Mouse (Mus musculus): ENCODE measurements around the gene Pum2.

Pum2 gene

DNA sequence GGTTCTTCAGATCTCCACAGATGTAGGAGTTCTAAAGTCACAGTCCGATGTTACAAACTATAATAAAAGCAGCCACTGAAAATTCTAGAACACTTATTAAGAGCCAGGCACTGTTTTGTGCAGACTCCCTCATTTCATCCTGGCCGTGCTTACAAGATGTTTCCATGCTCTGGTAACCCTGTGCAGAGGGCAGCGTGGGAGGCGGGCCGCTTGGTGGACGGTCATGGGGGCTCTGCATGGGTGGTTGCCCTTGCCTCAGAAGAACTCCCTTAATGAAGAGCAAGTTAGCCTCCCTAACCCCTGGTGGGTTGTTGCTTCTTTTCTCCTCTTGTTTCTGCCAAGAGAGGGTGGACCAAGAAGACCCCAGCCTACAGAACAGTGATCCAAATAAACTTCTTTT, 85.8 kb downstream of the Pum2 start:
- DNase-seq (ENCODE audit: low read depth, low spot score), result no peak

- no peak for DNase-seq (ENCODE audit: low read depth, low spot score)
Measured at GRCm38 (mm10) chr12:8760561-8760960, 86.6 kb downstream of the Pum2 start.

GRCm38 (mm10) chr12:8761058-8761457, 87.1 kb downstream of the Pum2 start:
- peak; percentile 31 for DNase-seq (ENCODE audit: low read depth, low spot score)

DNA sequence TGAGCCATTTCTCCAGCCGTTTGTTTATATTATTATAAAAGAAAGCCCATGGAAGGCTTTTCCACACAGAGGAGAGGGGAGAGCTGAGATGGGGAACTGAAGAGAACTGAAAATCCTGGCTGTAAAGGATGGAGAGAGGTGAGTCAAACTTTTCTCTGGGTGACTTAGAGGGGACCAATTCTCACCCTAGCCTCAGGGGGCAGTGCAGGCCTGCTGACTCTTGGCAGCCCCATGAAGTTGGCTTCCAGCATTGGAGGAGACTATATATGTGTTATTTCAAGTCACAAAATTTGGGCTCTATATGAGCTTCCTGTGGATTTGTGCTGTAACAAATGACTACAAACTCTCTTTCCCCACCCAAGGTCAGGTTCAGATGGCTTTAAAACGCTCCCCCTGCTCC, 88.7 kb downstream of the Pum2 start:
- DNase-seq (ENCODE audit: low read depth, low spot score), result peak; percentile 38

DNA sequence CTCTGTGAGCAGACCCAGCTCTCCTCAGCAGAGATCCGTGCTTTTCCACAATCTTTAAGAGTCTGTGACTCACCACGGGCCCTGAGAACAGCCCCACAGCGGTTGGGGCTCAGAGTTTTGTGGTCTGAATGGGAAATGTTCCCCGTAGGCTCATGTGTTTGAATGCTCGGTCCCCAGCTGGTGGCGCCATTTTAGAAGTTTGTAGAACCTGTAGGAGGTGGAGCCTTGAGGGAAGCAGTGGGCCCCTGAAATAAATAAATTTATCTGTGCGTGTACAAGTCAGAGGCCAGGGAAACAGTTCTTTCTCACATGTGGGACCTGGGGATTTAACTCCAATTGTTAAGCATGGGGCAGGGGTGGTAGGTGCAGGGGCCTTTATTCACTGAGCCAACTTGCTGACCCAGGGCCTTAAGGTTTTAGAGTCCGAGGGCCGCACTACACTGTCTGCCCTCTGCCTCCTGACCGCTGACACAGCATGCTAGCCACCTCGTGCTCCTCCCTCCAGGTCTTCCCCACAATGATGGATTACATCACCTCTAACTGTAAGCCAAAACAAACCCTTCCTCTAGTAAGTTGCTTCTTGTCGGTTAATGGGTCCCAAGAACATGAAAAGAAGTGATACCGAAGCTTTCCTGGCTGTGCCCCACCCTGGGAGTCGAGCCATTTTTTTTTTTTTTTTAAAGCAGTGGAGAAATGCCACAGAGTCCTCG, 90.4 kb downstream of the Pum2 start:
- no peak for DNase-seq (ENCODE audit: low read depth, low spot score)

DNA sequence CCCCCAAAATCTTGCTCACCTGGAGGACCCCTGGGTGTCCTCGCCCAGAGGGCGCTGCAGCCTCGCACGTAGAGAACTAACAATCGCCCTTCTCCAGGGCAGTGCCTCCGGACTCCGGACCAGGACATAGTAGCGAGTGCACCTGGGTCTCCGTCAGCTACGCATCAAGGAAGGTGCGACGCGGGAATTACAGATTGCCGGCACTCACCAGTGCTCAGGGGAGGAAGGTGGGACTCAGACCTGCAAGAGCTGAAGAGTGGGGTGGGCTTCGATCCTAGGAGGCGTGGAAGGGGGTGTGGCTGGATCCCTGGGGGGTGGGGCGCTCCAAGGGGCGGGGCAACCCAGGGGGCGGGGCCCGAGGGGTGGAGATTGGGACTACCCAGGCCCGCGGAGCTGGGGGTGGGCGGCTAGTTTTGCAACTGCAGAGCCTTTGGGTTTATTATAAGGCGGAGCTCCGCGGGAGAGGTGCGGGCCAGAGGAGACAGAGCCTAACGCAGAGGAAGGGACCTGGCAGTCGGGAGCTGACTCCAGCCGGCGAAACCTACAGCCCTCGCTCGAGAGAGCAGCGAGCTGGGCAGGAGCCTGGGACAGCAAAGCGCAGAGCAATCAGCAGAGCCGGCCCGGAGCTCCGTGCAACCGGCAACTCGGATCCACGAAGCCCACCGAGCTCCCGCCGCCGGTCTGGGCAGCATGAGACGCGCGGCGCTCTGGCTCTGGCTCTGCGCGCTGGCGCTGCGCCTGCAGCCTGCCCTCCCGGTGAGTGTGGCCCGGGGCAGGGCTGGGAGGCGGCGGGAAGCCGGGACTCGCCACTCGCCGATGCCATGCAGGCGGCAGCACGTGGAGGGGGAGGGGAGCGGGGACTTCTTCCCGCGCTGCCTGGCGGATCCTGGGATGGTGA, 97.3 kb downstream of the Pum2 start, which contains the start of gene Sdc1:
Sdc1 (plus strand) TSS at position 378 of the 898 bp plus-strand sequence.
- peak; percentile 41 for DNase-seq (ENCODE audit: low read depth, low spot score)

DNA sequence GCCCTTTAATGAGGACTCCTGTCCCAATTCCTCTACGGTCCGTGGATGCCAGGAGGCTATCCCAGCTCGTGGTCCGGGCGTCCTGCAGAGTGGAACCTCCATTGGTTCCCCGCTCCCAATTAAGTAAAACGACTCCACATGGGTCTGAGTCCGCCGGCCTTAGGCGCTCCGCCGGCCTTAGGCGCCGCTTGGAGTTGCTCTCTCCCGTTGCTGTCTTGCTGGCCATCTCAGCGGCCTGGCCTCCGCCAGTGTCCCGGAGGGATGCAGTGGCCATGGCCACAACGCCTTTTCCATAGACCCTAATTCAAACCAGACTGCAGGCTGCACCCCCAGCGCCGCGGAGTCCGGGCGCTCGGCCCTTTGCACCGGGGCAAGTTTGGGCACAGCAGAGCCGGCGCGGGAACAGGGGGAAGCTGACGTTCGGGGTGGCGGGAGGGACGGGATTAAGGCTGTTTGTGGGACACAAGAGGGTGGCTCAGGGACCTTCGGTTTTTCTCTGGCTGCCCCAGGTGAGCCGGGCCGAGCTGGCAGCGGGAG, 98.0 kb downstream of the Pum2 start:
- DNase-seq (ENCODE audit: low read depth, low spot score), result peak; percentile 17

DNA sequence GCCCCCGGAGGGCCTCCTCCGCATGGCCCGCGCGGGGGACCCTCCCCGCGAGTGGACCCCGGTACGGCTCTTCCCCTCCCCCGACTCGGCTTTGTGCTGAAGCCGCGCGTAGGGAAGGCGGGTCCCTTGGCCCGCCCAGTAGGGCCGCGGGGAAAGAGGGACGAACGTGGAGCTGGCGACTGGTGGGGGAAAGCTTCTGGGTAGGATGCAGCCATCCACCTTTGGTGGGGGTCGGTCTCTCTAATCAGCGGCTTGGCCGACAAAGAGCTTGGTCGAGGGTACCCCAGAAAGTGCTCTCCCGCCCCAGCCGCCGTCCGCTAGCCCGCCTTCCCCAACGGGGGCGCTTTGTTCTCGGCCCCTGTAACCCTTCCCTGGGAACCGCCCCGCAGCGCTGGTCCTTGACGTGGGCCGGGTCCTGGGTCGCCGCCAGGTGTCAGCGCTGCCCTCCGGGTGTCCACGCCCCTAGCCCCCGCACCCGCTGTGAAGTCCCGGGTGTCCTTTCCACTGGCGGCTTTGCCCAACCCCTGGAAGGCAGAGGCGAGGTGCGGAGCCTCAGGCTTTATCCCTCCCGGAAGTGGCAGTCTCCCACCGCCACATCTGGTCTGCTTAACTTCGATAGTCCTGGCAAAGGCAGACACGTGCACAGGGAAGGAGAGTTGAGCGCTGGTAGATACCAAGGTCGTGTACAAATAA, 98.7 kb downstream of the Pum2 start:
- peak; percentile 31 for DNase-seq (ENCODE audit: low read depth, low spot score)

- DNase-seq (ENCODE audit: low read depth, low spot score), result no peak
Measured at GRCm38 (mm10) chr12:8773336-8773735, 99.4 kb downstream of the Pum2 start.

DNA sequence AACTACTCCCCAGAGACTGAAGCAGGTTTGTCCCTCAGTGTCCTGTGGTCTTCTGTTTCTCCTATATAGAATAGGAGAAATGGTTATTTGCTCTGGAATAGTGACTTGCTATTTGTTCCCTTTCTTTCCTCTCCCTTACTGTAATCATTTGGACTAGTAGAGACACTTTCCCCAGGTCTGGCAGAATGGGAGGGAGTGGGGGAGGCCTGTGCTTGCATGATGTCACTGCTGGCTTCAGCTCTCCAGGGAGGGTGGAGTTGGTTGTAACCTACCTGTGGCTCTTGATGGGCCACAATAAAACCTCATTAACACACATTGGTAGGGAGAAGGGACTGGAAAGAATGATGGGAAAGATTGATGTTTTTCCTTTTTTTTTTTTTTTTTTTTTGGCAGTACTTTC, 100.2 kb downstream of the Pum2 start:
- no peak for DNase-seq (ENCODE audit: low read depth, low spot score)

DNA sequence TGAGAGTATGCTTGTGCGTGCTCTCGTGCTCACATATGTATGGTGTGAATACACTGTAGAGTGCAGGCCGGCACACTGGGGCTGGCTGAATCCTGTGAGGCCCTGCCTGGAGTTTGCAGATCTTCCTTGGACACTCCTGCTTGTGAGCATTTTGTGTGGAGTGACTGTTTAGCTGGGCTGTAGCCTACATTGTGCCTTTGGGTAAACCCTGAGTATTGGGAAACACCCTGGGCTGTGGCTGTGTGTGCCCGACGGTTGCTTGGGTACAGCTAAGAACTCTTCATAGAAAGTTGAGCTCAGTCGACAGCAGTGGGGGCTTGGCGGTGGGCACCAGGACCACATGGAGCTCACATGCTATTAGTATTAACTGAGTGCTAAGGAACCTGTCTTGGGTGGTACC, 102.3 kb downstream of the Pum2 start:
- no peak for DNase-seq (ENCODE audit: low read depth, low spot score)

GRCm38 (mm10) chr12:8776741-8777140, 102.8 kb downstream of the Pum2 start:
- DNase-seq (ENCODE audit: low read depth, low spot score), result no peak

DNA sequence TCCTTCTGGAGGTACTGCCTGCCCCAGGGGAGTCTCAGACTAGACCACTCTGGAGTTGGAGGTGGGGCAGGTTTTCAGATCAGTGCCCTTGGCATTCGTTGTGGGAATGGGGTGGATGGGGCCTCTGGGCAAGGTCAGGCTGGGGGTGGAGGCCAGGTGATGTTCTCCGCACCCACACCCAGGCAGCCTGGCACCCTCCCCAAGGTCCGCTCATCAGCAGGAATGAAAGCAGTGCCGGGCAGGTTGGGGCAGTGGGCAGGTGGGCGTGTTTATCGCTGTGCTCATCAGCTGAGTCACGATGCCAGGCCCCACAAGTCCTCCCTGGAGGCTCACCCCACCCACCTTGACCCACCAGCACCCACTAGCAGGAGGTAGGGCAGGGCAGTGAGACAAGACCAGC, 104.2 kb downstream of the Pum2 start:
- no peak for DNase-seq (ENCODE audit: low read depth, low spot score)

DNA sequence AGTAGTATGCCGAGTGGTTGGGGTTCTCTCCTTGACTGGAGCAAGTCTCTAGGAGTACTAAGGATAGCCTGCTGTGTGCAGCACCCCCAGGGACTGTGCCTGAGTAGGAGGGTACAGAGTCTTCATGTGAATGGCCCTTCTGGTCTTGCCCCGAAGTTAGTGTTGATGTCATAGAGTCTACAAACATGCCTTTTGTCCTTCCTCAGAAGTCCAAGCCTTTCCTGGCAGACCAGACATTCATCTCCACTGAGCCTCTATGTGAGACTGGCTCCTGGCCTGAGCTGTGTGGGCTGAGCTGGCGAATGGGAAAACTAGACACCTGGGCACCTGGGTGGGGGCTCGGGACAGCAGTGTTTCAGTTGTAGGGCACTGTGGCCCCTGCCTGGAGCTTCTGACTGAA, 105.9 kb downstream of the Pum2 start:
- no peak for DNase-seq (ENCODE audit: low read depth, low spot score)

- no peak for DNase-seq (ENCODE audit: low read depth, low spot score)
Measured at GRCm38 (mm10) chr12:8781121-8781520, 107.2 kb downstream of the Pum2 start.

DNA sequence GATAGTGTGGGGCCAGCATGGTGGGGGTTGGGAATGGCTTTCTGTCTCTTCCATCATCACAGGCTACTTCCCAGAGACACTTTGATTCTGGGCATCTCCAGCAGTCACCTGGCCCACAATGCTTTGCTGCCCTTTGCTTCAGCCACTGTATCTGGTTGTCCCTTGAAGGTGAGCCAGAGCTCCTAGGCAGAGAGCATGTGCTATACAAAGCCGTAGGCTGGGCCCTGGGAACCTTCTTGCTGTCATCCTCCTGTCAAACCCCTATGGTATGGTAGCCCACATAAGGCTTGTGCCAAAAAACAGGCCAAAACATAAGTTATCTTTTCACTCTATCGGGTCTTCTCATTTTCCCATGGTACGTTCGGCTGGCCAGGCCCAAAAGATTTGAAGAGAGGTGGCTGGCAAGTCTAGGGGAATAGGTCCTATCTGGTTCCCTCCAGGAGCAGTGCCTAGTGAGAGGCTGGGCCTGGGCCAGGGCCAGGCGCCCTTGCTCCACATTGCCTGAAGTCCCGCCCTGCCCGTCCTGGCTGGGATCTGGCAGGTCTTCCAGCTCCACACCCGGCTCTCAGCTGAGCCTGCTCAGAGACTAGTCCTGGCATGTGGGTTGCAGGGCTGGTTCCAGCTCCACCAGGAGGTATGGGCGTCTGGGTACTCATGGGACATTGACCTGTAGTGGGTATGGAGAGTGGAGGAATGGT, 107.9 kb downstream of the Pum2 start:
- no peak for DNase-seq (ENCODE audit: low read depth, low spot score)

GRCm38 (mm10) chr12:8782565-8782964, 108.6 kb downstream of the Pum2 start:
- no peak for DNase-seq (ENCODE audit: low read depth, low spot score)

GRCm38 (mm10) chr12:8784189-8784588, 110.3 kb downstream of the Pum2 start:
- no peak for DNase-seq (ENCODE audit: low read depth, low spot score)

- DNase-seq (ENCODE audit: low read depth, low spot score), result no peak
Measured at GRCm38 (mm10) chr12:8786476-8786875, 112.5 kb downstream of the Pum2 start.

DNA sequence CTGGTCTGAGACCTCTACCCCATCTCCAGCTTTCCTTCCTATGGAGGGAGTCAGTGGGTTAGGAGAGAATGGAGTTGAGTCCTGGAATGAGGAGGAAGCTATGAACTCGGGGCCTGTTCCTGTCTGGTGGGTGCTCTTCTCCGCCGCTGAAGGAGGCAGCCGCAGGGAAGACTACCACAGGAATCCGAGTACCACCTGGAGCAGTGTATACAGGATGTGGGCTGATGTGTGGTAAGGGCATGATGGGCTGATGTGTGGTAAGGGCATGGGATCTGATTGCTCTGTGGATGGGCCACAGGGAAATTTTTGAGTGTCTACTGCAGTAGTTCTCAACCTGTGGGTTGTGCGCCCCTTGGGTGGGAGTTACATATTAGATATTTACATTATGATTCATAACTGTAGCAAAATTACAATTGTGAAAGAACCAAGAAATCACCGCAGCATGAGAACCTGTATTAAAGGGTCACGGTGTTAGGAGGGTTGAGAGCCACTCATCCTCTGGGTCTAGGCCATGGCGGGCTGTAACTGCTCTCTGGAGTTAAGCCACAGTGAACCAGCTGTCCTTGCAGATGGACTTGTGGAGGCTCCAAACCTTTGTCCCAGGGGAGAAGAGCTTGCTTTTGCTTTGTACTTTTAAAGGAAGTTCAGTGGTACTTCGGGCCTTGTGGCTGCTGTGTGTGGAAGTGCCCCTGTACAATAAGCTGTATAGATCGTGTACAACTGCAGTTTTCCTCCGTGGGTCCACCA, 113.2 kb downstream of the Pum2 start:
- no peak for DNase-seq (ENCODE audit: low read depth, low spot score)

DNA sequence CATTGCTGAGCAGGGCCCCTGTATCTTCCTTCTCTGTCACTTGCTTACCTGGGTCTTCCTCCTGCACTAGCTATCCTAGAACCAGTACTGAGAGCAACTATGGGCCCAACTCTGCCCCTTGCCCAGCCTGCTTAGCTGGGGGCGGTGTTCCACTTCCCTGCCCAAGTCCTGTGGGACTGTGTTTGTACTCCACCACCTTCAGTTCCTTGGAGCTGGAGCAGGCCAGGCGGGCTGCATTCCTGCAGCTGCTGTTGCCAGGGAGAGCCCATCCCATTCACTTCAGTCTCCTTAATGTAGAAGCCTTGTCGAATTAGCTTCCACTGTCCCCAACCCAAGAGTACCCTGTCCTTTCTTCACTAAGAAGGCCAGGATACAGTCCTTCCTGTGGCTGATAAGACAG, 114.5 kb downstream of the Pum2 start:
- no peak for DNase-seq (ENCODE audit: low read depth, low spot score)
